Mouse (Mus musculus): ENCODE measurements at regions not wholly inside any gene's neighbourhood (a gene's known extent, or its start where the extent isn't known, plus 50 kb on each side); places are given as distances from the start of the nearest gene placed in this dataset.

DNA sequence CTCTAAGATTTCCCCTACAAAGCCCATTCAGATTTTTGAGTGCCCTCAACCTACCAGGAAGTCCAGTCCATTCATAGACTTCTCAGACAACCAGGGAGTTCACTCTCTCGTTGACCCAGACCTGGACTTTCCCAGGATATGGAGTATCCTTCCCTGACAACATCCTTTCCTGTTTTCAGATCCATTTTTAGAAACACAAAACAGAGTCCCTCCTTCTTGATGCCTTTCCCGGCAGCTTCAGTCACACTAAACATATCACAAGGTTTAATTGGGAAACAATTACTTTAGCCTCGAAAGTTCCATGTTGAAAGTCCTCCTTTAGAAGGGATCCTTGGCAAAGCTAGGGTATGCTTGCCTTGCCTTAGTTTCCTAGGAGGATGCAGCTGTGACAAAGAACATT is 51.8 kb upstream of the Vash1 start:
- TF ChIP-seq CTCF (IDR thresholded peaks at IDR 0.05; ENCODE audit: low read depth) = no peak
- TF ChIP-seq EP300 (IDR thresholded peaks at IDR 0.05; ENCODE audit: low read depth) = peak; percentile 63

Measured in liver, postnatal 0 days (tissue).